In the genomic region with DNA sequence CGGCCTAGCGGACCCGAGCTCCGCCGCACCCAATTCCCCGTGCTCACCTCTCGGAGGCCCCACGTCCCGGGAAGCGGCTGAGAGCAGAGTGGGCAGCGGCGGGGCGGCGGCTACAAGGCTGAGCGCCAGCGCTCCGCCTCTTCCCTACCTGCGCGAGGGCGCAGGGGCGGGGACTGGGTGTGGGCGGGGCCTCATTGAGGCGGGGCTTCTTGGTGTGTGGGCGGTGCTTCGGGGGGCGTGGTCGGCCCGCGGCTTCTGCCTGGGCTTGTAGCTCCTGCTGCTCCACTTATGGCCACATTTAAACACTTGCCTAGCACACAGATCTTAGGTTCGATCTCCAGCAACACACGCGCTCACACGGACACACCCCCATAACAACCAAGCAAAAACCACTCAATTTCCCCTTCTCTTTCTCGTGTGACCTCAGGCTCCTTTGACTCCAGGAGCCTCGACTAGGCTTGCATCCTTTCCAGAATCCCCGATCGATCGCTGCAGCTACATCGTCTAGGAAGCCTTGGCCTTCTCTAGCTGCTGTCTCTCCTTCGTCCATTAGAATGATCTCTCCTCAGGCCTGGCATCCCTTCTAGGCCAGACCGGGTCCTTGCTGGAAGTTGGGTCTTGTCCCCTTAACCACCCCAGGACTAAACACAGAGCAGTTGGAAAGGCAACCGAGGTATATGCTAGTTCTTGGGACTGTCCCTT, we compare ENCODE assay signal across 1 mouse cellular context.
TF ChIP-seq lines count a peak whose summit lies in the region.

No protein-coding gene starts in this region.

TF ChIP-seq in ES-E14, 5 proteins besides CTCF, POLR2A, EP300 and RAD21:
- TF ChIP-seq ZC3H11A (IDR thresholded peaks at IDR 0.05; ENCODE audit: borderline replicate concordance, low read depth, low read length) = no peak
- no peak for TF ChIP-seq HCFC1 (IDR thresholded peaks at IDR 0.05; ENCODE audit: borderline replicate concordance, insufficient read depth, low read length)
- TF ChIP-seq ZNF384 (IDR thresholded peaks at IDR 0.05; ENCODE audit: low read depth, low read length) = no peak
- TF ChIP-seq MAFK (IDR thresholded peaks at IDR 0.05; ENCODE audit: insufficient read depth, low read depth, low read length) = no peak
- no peak for TF ChIP-seq CHD2 (IDR thresholded peaks at IDR 0.05; ENCODE audit: low read depth, low read length)
